Mouse (Mus musculus) frontal cortex, postnatal 14 days (tissue): ENCODE measurements around the gene Adgrg6.

ENCODE experiments used
- DNase-seq, 2 experiments: peaks; one replicate each; pipeline ENCODE4 v3.0.0; 2022; ENCODE audit warnings: low spot score in 2 of 2

Adgrg6 gene

DNA sequence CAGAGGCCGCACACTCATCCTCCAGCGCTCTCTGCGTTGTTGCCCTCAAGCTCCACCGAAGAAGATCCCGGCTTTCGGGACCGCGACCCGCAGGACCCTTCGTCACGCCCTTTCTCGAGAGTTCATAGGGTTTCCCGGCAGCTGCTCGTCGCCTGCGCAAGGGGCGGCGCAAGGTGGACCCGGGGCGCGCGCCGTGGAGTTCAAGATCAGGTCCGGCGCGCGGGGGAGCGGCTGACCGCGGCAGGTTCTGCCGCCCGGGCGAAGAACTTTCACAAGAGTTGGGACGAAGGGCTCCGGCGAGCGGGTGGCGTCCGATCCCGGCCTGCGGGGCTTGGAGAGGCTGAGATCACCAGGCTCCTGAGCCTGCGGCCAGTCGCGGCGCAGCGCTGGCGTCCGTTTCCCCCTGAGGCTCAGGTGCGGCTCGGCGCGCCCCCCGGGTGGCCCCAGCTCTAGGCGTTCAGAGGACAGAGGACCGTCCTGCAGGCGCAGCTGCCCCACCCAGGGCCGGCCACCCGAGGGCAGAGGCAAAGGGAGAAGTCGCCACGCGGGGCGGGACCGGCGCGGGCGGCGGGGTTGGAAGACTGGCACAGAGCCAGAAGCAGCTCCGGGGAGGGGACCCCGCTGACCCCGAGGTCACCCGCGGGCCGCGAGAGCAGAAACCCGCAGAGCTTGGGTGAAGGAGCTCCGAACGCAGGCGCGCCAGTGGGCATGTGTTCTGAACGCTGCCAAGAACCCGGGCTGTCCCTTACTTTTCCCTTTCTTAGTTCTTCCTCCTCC lies at the start of gene Adgrg6:
Adgrg6 (minus strand) TSS at position 719 of the 777 bp plus-strand sequence.
- peak in 1 of 2 experiments; percentile 5 for DNase-seq

- DNase-seq = no peak
These were observed 46.8 kb upstream of the Adgrg6 start for GRCm38 (mm10) chr10:14592215-14592614.

- DNase-seq = no peak
These were observed 45.4 kb upstream of the Adgrg6 start for GRCm38 (mm10) chr10:14590816-14591215.

GRCm38 (mm10) chr10:14589667-14590066 lies 44.2 kb upstream of the Adgrg6 start:
- DNase-seq = no peak

DNA sequence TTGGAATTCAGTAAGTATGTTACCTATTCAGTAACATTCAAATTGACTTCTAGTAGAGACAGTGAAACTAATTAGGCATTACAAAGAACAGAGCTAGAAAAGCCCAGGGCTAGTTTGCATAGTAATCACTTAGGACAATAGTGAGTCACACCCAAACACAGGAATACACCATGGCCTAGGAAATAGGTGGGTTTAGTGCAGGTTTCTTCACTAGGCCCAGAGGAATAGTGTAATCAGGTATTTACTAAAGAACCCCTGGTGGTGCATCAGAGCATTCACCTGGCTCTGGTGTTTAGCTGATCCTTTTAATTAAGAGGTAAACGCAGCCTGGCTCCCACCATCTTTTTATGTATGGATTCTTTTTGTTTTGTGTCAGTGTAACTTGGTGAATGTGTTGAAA lies 38.0 kb upstream of the Adgrg6 start:
- DNase-seq = no peak

DNA sequence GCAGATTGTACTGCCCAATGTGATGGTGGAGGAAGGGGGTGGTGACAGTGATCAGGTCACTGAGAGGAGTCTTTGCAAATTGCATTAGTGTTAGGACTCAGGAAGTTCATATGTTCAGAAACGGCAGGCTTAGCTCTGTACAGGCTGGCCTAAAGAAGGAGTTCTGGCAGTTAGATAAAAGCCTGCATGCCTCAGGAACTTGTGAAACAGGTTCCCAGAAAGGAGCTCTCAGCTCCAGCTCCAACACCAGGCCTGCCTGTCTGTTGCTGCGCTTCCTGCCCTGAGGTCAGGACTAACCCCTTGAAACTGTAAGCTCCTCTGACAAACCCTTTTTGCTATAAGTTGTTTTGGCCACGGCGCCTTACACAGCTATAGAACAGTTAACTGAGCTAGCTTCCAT lies 28.8 kb upstream of the Adgrg6 start:
- no peak for DNase-seq

- DNase-seq = no peak
These were observed 25.7 kb upstream of the Adgrg6 start for GRCm38 (mm10) chr10:14571143-14571542.

DNA sequence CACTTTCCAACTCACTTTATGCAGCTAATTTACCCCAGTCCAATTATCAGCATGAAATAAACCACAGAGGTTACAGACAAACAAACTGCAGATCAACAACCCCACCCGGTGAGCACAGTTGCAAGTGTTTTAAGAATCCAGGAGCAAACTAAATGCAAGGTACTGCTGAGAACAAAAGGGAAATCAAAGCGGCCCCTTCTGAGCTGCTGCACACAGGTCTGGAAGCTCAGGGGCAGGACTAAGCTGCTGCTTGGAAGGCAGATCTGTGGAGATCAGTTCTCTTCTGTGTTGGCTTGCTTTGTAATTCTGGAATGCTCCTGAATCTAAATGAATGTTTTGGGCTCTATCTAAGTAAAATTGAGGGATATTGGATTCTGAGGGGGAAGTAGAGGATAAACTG lies 25.2 kb upstream of the Adgrg6 start:
- no peak for DNase-seq

DNA sequence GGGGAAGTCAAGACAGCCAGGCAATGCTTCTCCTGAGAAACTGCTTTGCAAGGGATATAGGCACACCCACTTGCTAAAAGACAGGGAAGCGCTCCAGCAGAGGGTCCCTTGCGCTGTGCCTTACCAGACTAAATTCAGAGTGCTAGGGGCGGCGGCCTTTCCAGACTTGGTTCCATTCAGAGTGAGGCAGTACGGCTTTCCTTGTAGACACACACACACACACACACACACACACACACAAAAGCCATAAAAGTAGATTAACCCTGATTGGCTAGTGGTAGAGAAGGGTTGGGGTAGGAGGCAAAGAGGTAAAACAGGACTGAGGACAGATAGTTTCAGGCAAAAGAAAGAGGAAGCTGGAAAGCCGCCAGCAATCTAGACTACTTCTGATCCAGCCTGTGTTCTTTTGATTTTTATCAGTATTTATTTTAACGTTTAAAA lies 672 bp upstream of the Adgrg6 start:
- DNase-seq = no peak

DNA sequence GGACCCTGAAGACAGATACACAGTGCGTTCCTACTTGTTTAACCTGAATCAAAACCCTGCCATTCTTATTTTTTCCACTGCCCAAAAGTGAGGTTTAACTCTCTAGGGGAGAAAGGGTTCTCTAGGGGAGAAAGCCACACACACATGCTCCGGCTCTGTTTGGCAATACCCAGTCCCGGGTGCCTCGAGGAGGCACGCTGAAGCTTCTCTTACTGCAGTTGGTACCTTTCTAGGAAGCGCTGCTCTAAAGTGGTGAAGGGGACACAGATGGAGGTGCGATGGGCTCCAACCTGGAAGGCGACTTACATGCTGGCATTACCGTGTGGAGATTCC lies 885 bp downstream of the Adgrg6 start:
- DNase-seq = peak in 1 of 2 experiments; percentile 4

DNA sequence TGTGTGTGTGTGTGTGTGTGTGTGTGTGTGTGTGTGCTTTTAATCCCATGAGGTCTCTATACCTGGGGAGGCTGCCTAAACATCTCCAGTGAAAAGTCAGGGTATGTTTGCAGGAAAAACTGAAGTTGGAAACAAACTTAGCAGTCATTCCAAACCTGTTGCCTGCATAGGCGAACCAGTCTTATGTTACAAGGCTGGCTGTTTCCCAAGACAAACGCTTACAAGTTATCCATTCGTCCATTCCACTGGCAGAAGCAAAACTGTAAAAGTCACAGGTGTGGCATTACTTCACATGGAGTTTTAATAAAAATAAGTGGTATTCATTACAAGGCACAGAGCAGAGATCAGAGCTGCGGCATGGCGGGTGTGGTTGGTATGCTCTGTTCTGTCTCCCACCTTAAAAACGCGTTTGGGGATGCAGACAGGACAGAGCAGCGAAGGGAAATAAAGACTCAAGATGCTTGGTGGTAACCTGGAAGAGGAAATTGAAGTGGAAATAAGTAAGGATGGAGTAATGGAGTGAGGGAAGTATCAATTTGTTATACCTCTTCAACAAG lies 1.9 kb downstream of the Adgrg6 start:
- no peak for DNase-seq

DNA sequence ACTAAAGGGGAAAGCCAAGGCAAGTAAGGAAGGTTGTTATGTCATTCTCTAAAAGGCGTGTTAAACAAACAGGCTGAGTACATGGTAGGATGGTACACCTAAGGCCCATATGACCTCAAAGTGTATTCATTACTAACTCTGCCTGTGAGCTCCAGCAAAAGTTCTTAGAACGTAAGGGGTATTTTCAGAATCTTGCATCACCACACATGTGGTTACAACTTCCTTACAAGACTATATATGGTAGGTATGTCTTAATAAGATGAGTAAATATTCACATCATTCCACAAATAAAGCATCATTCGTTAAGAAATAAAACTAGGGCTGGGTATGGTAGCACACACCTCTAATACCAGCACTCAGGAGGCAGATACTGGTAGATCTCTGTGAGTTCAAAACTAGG lies 8.4 kb downstream of the Adgrg6 start:
- DNase-seq = no peak

GRCm38 (mm10) chr10:14531090-14531489 lies 14.4 kb downstream of the Adgrg6 start:
- DNase-seq = no peak

- DNase-seq = no peak
These were observed 14.8 kb downstream of the Adgrg6 start for GRCm38 (mm10) chr10:14530670-14531069.

DNA sequence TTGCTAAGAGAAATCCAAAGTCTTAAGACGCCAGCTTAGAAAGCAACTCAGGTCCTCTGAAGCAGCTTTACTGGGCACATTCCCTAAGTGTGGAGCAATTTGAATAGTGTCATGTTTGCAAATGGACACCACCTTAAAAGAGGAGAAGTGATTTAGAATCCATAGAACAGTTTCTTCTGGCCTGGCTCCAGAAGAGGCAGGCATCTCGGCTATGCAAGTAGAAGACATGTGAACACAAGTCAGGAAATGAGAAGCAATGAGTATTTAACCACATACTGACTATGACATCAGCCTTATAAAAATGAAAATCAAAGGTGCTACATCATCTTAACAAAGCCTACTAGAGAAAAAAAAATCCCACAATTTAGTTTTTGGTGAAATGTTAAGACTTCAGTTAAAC lies 17.7 kb downstream of the Adgrg6 start:
- no peak for DNase-seq

GRCm38 (mm10) chr10:14522729-14523128 lies 22.7 kb downstream of the Adgrg6 start:
- no peak for DNase-seq

DNA sequence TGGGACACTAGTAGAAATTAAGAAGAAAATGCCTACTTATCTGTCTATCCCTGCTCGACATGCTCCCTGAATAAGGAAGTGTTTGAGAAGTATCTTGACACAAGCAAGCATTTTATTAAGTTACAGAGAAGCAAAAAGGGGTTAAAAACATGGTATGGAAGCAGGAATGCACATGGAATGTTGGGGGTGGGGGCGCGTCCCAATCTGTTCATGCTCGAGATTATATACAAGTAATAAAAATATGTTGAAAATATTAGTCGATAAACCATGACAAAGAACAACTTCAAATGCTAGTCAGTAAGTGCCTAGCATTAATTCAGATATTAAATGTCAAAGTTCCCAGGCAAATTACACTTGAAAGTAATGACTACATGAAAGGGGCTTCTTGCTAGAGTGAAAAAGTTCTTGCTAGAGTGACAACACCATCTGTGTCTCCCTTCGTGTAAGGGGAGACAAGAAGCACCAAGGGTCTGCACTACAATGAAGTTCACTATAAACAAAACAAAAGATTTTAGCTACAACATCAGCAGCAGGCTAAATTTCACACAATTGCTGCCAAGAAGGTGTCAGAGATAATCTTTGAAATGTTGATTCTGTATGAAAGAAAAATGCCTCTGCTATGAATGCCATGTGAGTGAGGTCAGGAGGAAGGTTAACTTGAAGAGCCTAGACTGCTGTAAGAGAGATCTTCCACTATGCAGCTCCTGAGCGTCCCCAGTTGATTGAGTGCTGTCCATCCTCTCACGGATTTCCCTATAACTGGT lies 24.4 kb downstream of the Adgrg6 start:
- no peak for DNase-seq

DNA sequence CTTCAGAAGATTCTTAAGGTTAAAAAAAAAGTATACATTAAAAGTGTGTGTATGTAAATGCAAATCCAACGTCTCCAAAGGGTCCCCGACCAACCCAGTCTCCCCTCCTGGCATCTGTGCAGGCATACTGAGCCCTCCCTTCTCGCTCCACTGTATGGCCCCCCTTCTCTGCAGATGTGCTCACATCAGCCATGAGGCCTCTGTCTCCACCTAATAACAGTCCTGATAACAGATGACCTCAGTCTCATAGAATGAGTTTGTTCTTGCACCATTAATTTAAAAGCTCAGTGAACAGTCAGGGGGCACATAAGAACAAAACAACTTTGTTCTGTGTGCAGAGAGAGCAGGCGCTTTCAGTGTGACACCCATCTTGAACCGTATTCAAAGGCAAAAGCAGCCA lies 27.6 kb downstream of the Adgrg6 start:
- DNase-seq = no peak

- DNase-seq = no peak
These were observed 33.4 kb downstream of the Adgrg6 start for GRCm38 (mm10) chr10:14511904-14512663.

DNA sequence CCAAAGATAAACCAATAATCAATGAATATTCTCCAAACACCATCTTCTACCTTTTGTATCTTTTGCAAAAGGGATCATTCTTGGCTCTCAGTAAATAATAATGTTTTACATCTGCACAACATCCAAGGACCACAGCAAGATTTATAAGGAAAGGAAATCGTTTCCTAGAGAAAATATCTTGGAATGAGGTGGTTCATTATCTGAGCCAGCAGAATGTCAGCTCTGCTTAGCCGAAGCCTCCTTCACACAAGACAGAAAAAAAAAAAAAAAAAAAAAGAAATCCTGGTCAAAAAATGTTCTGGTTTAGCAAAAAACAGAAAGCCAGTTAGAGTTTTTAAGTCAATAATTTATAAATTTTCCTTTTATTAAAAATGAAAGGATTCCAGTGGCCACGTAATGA lies 34.3 kb downstream of the Adgrg6 start:
- no peak for DNase-seq

GRCm38 (mm10) chr10:14495658-14496057 lies 49.8 kb downstream of the Adgrg6 start:
- DNase-seq = no peak

DNA sequence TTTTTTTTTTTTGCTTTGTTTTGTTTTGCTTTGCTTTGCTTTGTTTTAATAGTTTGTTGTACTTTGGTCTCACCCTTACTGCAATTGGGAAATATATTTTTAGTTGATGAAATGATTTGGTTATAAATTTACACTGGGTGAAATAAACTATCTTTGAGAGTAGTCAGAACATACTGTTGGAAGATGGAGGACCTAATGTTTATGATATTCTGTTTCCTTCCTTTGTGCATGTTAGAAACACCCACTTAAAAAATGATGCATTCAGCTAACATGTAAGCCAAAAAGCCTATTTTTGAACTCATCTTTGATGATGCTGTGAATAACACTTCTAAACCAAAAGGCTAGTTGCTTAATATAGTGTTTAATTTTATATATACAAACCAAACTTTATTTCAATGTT lies 50.3 kb downstream of the Adgrg6 start:
- no peak for DNase-seq
